Mouse (Mus musculus) neural tube, embryonic 12.5 days (tissue): ENCODE results near the gene 3830406C13Rik. TPM values are rescaled to one million over a fixed set of nuclear protein-coding genes. Genes with fewer than 3 reads are reported as not detected.
"Not testable (repeated sequence)": the region's sequence is repeated elsewhere in the genome, so short reads cannot be mapped to it uniquely, and the experiment has no call there.

ENCODE experiments used
- ATAC-seq: fragments of 200-750 bp; cut with Nextera tagmentation; 2 replicates; pipeline ENCODE4 v1.8.0; 2017; ENCODE audit warnings: low read depth, mild to moderate bottlenecking, moderate TSS enrichment, moderate library complexity; ENCODE audit not compliant: low FRiP score
- H3K27ac ChIP-seq: fragments of 300-500 bp; sonication (generic); 2 replicates; pipeline ENCODE4 v1.5.1; 2016
- H3K27me3 ChIP-seq: fragments of 300-500 bp; sonication (generic); replicated peaks from 2 replicates; pipeline ENCODE4 v1.6.1; 2016; ENCODE audit warnings: mild to moderate bottlenecking
- H3K36me3 ChIP-seq: fragments of 300-500 bp; sonication (generic); 2 replicates; pipeline ENCODE4 v1.6.1; 2016; ENCODE audit warnings: mild to moderate bottlenecking
- H3K4me1 ChIP-seq: fragments of 300-500 bp; sonication (generic); 2 replicates; pipeline ENCODE4 v1.6.1; 2016
- H3K4me2 ChIP-seq: fragments of 300-500 bp; sonication (generic); replicated peaks from 2 replicates; pipeline ENCODE4 v1.6.1; 2016; ENCODE audit warnings: mild to moderate bottlenecking
- H3K4me3 ChIP-seq: fragments of 300-500 bp; sonication (generic); 2 replicates; pipeline ENCODE4 v1.5.1; 2016
- H3K9ac ChIP-seq: fragments of 300-500 bp; sonication (generic); 2 replicates; pipeline ENCODE4 v1.6.1; 2016; ENCODE audit warnings: mild to moderate bottlenecking
- H3K9me3 ChIP-seq: fragments of 300-500 bp; sonication (generic); 2 replicates; pipeline ENCODE4 v1.6.1; 2016; ENCODE audit warnings: mild to moderate bottlenecking
- WGBS: fragments of 180-500 bp; shearing (Covaris S2); methylation state at CpG from one replicate; pipeline ENCODE4 v1.1.7; 2016; 5-methylcytosine and 5-hydroxymethylcytosine counted together
- polyA plus RNA-seq: library from polyadenylated mRNA; unstranded; fragments of >200 nt; fragmentation: Nextera tagmentation; extraction: Ambion mirVana; gene quantifications from 2 replicates; pipeline ENCODE4 v1.2.1, GENCODE M21; 2016

The 3830406C13Rik gene
- polyA plus RNA-seq: 25.3 and 30.3 TPM in 2 replicates

GRCm38 (mm10) chr14:12284141-12284912, at the start of gene 3830406C13Rik:
Gene 3830406C13Rik, plus strand, starts transcription at chr14:12284173.
- peak; percentile 100 for ATAC-seq
- Histone ChIP-seq H3K27me3 (no peaks in the 10 kb centered on the region), H3K4me1 (no peaks in the 10 kb centered on the region), H3K4me2 (peak within 1 kb of the TSS; percentile 86), H3K9ac (peak within 1 kb of the TSS; percentile 78), H3K27ac (peak within 1 kb of the TSS; percentile 68; the same call in 1 of the 2 replicates), H3K9me3 (no peaks in the 10 kb centered on the region), H3K36me3 (no peaks in the 10 kb centered on the region), H3K4me3 (peak within 1 kb of the TSS; percentile 71)
- WGBS: under 1% methylated on average over 48 of the region's 48 CpGs

GRCm38 (mm10) chr14:12243726-12244125, 40.2 kb upstream of the 3830406C13Rik start:
- no peaks in the 10 kb centered on the region for H3K27me3 ChIP-seq
- WGBS: 84% methylated on average over 4 of the region's 4 CpGs
- H3K4me3 ChIP-seq: no peak overlapping the region

GRCm38 (mm10) chr14:12276031-12276430, 7.9 kb upstream of the 3830406C13Rik start:
- Histone ChIP-seq H3K4me1 (no peaks in the 10 kb centered on the region), H3K9me3 (no peaks in the 10 kb centered on the region), H3K27me3 (no peaks in the 10 kb centered on the region), H3K9ac (no peak overlapping the region), H3K27ac (no peak overlapping the region), H3K36me3 (no peaks in the 10 kb centered on the region), H3K4me2 (no peak overlapping the region), H3K4me3 (no peak overlapping the region)
- WGBS: 69% methylated on average over 3 of the region's 3 CpGs
- no peak for ATAC-seq

More at GRCm38 (mm10) chr14:12243726-12244125, 40.2 kb upstream of the 3830406C13Rik start:
- Histone ChIP-seq H3K9ac (no peak overlapping the region), H3K27ac (no peak overlapping the region), H3K4me1 (no peaks in the 10 kb centered on the region), H3K4me2 (no peak overlapping the region), H3K36me3 (no peaks in the 10 kb centered on the region), H3K9me3 (no peaks in the 10 kb centered on the region)
- no peak for ATAC-seq

- H3K4me3 ChIP-seq: peak within 1 kb of the TSS; percentile 71
- WGBS: 81% methylated on average over 6 of the region's 6 CpGs
These were observed 332 bp upstream of the 3830406C13Rik start, which contains the start of gene Gm49355 for GRCm38 (mm10) chr14:12283641-12284040. Gene Gm49355, plus strand, starts transcription at chr14:12283976.

GRCm38 (mm10) chr14:12289747-12290146, 5.8 kb downstream of the 3830406C13Rik start:
- H3K4me1 ChIP-seq, H3K27ac ChIP-seq, H3K36me3 ChIP-seq, H3K27me3 ChIP-seq, H3K9me3 ChIP-seq, H3K4me2 ChIP-seq, H3K9ac ChIP-seq, H3K4me3 ChIP-seq, ATAC-seq: not testable (repeated sequence)

More at GRCm38 (mm10) chr14:12283641-12284040, 332 bp upstream of the 3830406C13Rik start, which contains the start of gene Gm49355:
- Histone ChIP-seq H3K4me2 (peak within 1 kb of the TSS; percentile 86), H3K9ac (peak within 1 kb of the TSS; percentile 78), H3K9me3 (no peaks in the 10 kb centered on the region), H3K27ac (peak within 1 kb of the TSS; percentile 68; the same call in 1 of the 2 replicates), H3K27me3 (no peaks in the 10 kb centered on the region), H3K4me1 (no peaks in the 10 kb centered on the region), H3K36me3 (no peaks in the 10 kb centered on the region)
- peak; percentile 34 for ATAC-seq

- Histone ChIP-seq H3K4me2 (no peak overlapping the region), H3K36me3 (no peaks in the 10 kb centered on the region), H3K9ac (no peak overlapping the region), H3K4me3 (no peak overlapping the region), H3K9me3 (no peaks in the 10 kb centered on the region), H3K4me1 (no peaks in the 10 kb centered on the region), H3K27me3 (no peaks in the 10 kb centered on the region), H3K27ac (no peak overlapping the region)
- ATAC-seq: no peak
- WGBS: 89% methylated on average over 7 of the region's 7 CpGs
These were observed 12.4 kb downstream of the 3830406C13Rik start for GRCm38 (mm10) chr14:12296391-12296790.

- Histone ChIP-seq H3K4me2 (no peak overlapping the region), H3K4me1 (no peaks in the 10 kb centered on the region), H3K4me3 (no peak overlapping the region), H3K9me3 (no peaks in the 10 kb centered on the region), H3K27me3 (no peaks in the 10 kb centered on the region), H3K36me3 (no peaks in the 10 kb centered on the region), H3K27ac (no peak overlapping the region), H3K9ac (no peak overlapping the region)
- no peak for ATAC-seq
These were observed 15.2 kb downstream of the 3830406C13Rik start for GRCm38 (mm10) chr14:12299171-12299570.

GRCm38 (mm10) chr14:12299654-12300053, 15.7 kb downstream of the 3830406C13Rik start:
- H3K9me3 ChIP-seq: no peaks in the 10 kb centered on the region
- H3K9ac ChIP-seq: no peak overlapping the region
- no peak overlapping the region for H3K4me2 ChIP-seq
- no peak for ATAC-seq
- H3K36me3 ChIP-seq: no peaks in the 10 kb centered on the region
- H3K27me3 ChIP-seq: no peaks in the 10 kb centered on the region
- no peak overlapping the region for H3K4me3 ChIP-seq
- 39% methylated on average over 6 of the region's 6 CpGs for WGBS
- H3K27ac ChIP-seq: no peak overlapping the region
- H3K4me1 ChIP-seq: no peaks in the 10 kb centered on the region

- Histone ChIP-seq H3K9ac (no peak overlapping the region), H3K27ac (no peak overlapping the region), H3K4me1 (no peaks in the 10 kb centered on the region), H3K27me3 (no peaks in the 10 kb centered on the region), H3K9me3 (no peaks in the 10 kb centered on the region), H3K4me3 (no peak overlapping the region), H3K36me3 (no peaks in the 10 kb centered on the region), H3K4me2 (no peak overlapping the region)
- WGBS: 82% methylated on average over 4 of the region's 4 CpGs
- no peak for ATAC-seq
These were observed 16.3 kb downstream of the 3830406C13Rik start for GRCm38 (mm10) chr14:12300275-12300674.

- 70% methylated on average over 3 of the region's 3 CpGs for WGBS
- no peak overlapping the region for H3K27ac ChIP-seq
- H3K4me3 ChIP-seq: no peak overlapping the region
- no peaks in the 10 kb centered on the region for H3K36me3 ChIP-seq
- ATAC-seq: no peak
- no peaks in the 10 kb centered on the region for H3K27me3 ChIP-seq
- H3K9me3 ChIP-seq: no peaks in the 10 kb centered on the region
- H3K9ac ChIP-seq: no peak overlapping the region
- H3K4me2 ChIP-seq: no peak overlapping the region
- no peaks in the 10 kb centered on the region for H3K4me1 ChIP-seq
These were observed 16.7 kb downstream of the 3830406C13Rik start for GRCm38 (mm10) chr14:12300677-12301076.

- H3K36me3 ChIP-seq: no peaks in the 10 kb centered on the region
- no peaks in the 10 kb centered on the region for H3K4me1 ChIP-seq
- no peak overlapping the region for H3K4me2 ChIP-seq
- no peak overlapping the region for H3K9ac ChIP-seq
- no peak for ATAC-seq
- no peaks in the 10 kb centered on the region for H3K27me3 ChIP-seq
- 59% methylated on average over 2 of the region's 2 CpGs for WGBS
- no peaks in the 10 kb centered on the region for H3K9me3 ChIP-seq
- H3K4me3 ChIP-seq: no peak overlapping the region
- H3K27ac ChIP-seq: no peak overlapping the region
These were observed 19.1 kb downstream of the 3830406C13Rik start for GRCm38 (mm10) chr14:12303106-12303505.

GRCm38 (mm10) chr14:12333622-12334021, 49.6 kb downstream of the 3830406C13Rik start:
- H3K9me3 ChIP-seq: no peaks in the 10 kb centered on the region
- H3K4me3 ChIP-seq: no peak overlapping the region
- no peaks in the 10 kb centered on the region for H3K36me3 ChIP-seq
- ATAC-seq: no peak
- 82% methylated on average over 7 of the region's 7 CpGs for WGBS
- no peak overlapping the region for H3K4me2 ChIP-seq
- H3K27me3 ChIP-seq: peaks cover 65% of the 10 kb centered on the region
- H3K9ac ChIP-seq: no peak overlapping the region
- H3K27ac ChIP-seq: no peak overlapping the region
- no peaks in the 10 kb centered on the region for H3K4me1 ChIP-seq

GRCm38 (mm10) chr14:12334925-12335324, 51.0 kb downstream of the 3830406C13Rik start:
- H3K9ac ChIP-seq: no peak overlapping the region
- H3K4me3 ChIP-seq: no peak overlapping the region
- H3K4me2 ChIP-seq: no peak overlapping the region
- H3K4me1 ChIP-seq: no peaks in the 10 kb centered on the region
- H3K27me3 ChIP-seq: peaks cover 76% of the 10 kb centered on the region
- no peaks in the 10 kb centered on the region for H3K9me3 ChIP-seq
- 48% methylated on average over 7 of the region's 7 CpGs for WGBS
- ATAC-seq: no peak
- H3K36me3 ChIP-seq: no peaks in the 10 kb centered on the region
- no peak overlapping the region for H3K27ac ChIP-seq
